Mouse (Mus musculus): Measurements from ENCODE around the gene Gna12. TPM values are rescaled to one million over a fixed set of nuclear protein-coding genes. Genes with fewer than 3 reads are reported as not detected.

Gene Gna12
- total RNA-seq, 2 experiments from 2014 or later, result 80.5 to 84.2 TPM

- intact Hi-C loops (cut with DNase I), result no loop called here
- DNase-seq, result no peak
These were observed 98.0 kb downstream of the Gna12 start for GRCm38 (mm10) chr5:140732195-140732594.

- no peak for DNase-seq
- intact Hi-C loops (cut with DNase I), result no loop called here
These were observed 99.0 kb downstream of the Gna12 start for GRCm38 (mm10) chr5:140731040-140731797.

GRCm38 (mm10) chr5:140726946-140727740 lies 103.1 kb downstream of the Gna12 start:
- DNase-seq, result no peak
- intact Hi-C loops (cut with DNase I), result no loop called here

GRCm38 (mm10) chr5:140726062-140726839 lies 104.0 kb downstream of the Gna12 start:
- DNase-seq, result no peak
- intact Hi-C loops (cut with DNase I), result no loop called here

GRCm38 (mm10) chr5:140723822-140724221 lies 106.4 kb downstream of the Gna12 start, which contains the start of gene Amz1:
Gene Amz1 (plus strand): TSS chr5:140724127.
- intact Hi-C loops (cut with DNase I), result no loop called here
- DNase-seq, result no peak

GRCm38 (mm10) chr5:140722121-140722520 lies 108.1 kb downstream of the Gna12 start:
- DNase-seq, result no peak
- intact Hi-C loops (cut with DNase I), result no loop called here

- intact Hi-C loops (cut with DNase I), result no loop called here
- no peak for DNase-seq
These were observed 109.5 kb downstream of the Gna12 start for GRCm38 (mm10) chr5:140720773-140721172.

- DNase-seq, result no peak
- intact Hi-C loops (cut with DNase I), result no loop called here
These were observed 119.2 kb downstream of the Gna12 start for GRCm38 (mm10) chr5:140711040-140711439.

GRCm38 (mm10) chr5:140710315-140710714 lies 119.9 kb downstream of the Gna12 start:
- intact Hi-C loops (cut with DNase I), result no loop called here
- no peak for DNase-seq

Other genes with a start within 250 kb of the Gna12 start
- gene Lfng, start 223.1 kb downstream of the Gna12 start, total RNA-seq (2021), result 10 to 100 TPM; 18.1 to 22.4 TPM
- gene Ttyh3, start 181.4 kb downstream of the Gna12 start, total RNA-seq (2021), result 10 to 100 TPM; 31.6 to 31.9 TPM
- 10 to 100 TPM in 1 of 2 experiments, 1 to 10 TPM in 1; 8.1 to 10.2 TPM for gene Iqce, start 128.1 kb downstream of the Gna12 start, total RNA-seq (2021)
- 10 to 100 TPM in 1 of 2 experiments, 1 to 10 TPM in 1; 8.6 to 10.8 TPM for gene Brat1, start 125.4 kb downstream of the Gna12 start, total RNA-seq (2021)
- under 1 TPM; 0.46 to 0.65 TPM for gene Amz1, start 106.3 kb downstream of the Gna12 start, total RNA-seq (2021)
- gene Card11, start 170.2 kb upstream of the Gna12 start, total RNA-seq (2021), result 1 to 10 TPM in 1 of 2 experiments, under 1 TPM in 1; 0.41 to 2.0 TPM

All from heart, postnatal 14 days (tissue).